Mouse (Mus musculus) heart, postnatal 0 days (tissue): ENCODE measurements around the gene Rpusd1.

Experiments
- CTCF ChIP-seq: IDR thresholded peaks from 2 replicates; pipeline ENCODE4 v1.5.1; 2016; ENCODE audit warnings: antibody characterized with exemption, control low read depth, low read depth
- EP300 ChIP-seq: IDR thresholded peaks from 2 replicates; pipeline ENCODE4 v1.6.1; 2016; ENCODE audit warnings: antibody characterized with exemption, low read depth

GRCm38 (mm10) chr17:25751446-25751845 is 24.0 kb downstream of the Rpusd1 start:
- no peak for TF ChIP-seq CTCF
- TF ChIP-seq EP300, result no peak
